Mouse (Mus musculus) retina, embryonic 14.5 days (tissue): ENCODE results near the gene Dclk2.

ENCODE experiments used
- DNase-seq: peaks from one replicate; pipeline ENCODE4 v3.0.0-alpha.2; 2015; ENCODE audit warnings: low spot score

The Dclk2 gene

DNA sequence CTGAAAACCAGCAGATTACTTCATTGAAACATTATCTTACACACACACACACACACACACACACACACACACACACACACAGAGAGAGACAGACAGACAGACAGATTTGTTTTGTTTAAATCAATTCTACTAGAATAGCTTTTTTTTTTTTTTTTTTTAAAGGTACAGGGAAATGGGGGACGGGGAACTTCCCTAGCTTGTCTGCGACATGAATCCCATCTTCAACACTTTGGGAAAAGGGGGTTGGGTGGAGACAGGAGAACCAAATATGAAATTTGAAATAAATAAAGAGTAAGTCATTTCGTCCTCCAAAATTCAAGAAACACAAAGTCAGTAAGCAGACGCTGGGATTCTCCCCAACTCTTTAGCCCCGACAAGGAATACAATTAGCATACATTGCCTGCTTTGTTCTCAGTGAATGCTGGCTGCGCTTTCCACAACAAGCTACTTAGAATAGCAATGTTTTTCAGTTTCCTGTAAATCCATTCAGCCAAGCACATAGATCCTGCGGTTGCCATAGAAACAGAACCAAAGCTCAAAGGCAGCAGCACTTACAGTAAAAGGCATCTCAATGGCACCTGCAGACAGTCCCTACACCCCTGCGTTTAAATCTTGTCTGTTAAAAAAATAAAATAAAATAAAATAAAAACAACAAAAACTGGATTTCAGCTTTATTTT is 75.7 kb downstream of the Dclk2 start:
- DNase-seq = peak; percentile 50

- DNase-seq = no peak
These were observed 78.2 kb downstream of the Dclk2 start for GRCm38 (mm10) chr3:86842461-86842860.

GRCm38 (mm10) chr3:86839606-86840005 is 81.0 kb downstream of the Dclk2 start:
- DNase-seq = no peak

- DNase-seq = no peak
These were observed 83.3 kb downstream of the Dclk2 start for GRCm38 (mm10) chr3:86837386-86837785.

DNA sequence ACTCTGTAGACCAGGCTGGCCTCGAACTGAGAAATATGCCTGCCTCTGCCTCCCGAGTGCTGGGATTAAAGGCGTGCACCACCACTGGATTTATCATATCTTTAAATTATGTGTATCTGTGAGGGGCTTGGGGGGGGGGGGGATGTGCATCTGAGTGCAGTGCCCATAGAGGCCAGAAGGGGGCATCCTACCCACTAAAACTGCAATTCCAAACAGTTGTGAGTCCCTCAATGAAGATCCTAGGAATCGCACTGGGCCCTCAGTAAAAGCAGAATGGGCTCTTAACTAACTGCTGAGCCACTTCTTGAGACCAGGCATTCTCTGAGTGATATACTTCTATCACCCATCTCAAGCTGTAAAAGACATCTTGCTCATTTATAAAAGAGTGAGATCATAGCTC is 85.5 kb downstream of the Dclk2 start:
- no peak for DNase-seq

DNA sequence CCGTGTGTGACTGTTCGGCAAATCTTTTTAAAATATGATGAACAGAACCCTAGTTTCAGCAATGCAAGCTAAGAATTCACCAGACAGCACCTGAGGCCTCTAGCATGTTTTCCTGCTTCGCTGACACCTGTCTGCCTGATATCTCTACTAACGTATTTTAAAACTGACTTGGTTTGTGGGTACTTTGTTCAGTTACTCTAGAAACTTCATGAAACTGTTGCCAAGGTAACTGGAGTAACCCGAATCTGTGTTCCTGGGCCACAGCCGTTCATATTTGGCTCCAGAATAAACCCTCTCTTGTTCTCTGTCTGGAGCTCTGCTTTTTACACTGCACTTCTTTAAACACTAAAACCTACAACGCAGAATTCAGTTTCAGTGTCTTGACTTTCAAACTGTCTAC is 86.3 kb downstream of the Dclk2 start:
- DNase-seq = no peak

DNA sequence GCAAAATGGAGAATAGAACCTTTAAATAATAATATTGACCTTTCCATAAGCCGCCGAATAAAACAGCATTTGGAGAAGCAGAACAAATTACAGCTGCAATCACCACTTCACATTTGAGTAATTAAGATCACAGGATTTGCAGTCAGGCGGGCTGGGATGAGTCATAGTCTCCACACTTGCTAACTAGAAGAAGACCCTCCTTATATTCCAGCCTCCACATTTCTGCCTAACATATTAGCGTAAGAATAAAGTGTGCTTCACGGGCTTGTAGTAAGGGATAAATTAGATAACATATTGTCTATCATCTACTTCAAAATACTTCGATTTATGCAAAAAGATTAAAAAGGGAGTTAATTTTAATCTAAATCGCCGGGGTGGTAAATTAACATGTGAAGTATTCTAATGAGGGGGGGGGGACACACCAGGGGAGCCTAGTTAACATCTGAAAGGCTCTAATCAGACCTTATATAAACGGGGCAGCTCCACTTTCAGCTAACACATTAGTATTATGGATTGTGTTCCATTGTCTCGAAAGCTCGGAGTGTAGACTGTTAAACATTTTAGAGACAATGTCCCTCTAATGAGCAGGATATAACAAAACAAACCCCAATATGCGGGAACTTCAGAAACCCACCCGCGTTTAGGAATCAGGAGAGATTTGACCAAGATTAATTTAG is 87.9 kb downstream of the Dclk2 start:
- peak; percentile 35 for DNase-seq

GRCm38 (mm10) chr3:86832115-86832514 is 88.5 kb downstream of the Dclk2 start:
- no peak for DNase-seq

GRCm38 (mm10) chr3:86827506-86827905 is 93.1 kb downstream of the Dclk2 start:
- DNase-seq = no peak

DNA sequence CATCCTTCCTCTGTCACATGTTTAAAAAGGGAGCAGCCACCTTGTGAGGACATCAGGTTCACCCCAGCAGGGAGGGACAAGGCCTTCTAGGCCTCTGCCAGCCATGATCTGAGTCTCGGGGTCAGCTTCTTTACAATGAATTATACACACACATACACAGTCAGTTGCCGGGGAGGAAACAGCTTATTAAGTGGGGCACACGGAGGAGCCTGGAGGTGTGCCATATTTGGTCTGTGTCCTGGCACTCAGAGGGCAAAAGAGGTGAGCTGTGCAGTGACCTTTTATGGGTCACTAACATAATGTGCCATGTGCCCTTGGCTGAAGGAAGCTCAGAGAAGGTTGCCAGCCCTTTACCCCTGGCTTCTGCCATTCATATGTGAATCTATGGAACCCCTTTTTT is 99.3 kb downstream of the Dclk2 start:
- no peak for DNase-seq

- DNase-seq = no peak
These were observed 100.3 kb downstream of the Dclk2 start for GRCm38 (mm10) chr3:86820344-86820743.

- no peak for DNase-seq
These were observed 101.3 kb downstream of the Dclk2 start for GRCm38 (mm10) chr3:86819372-86819771.

- DNase-seq = no peak
These were observed 102.6 kb downstream of the Dclk2 start for GRCm38 (mm10) chr3:86818001-86818585.

GRCm38 (mm10) chr3:86812689-86813088 is 108.0 kb downstream of the Dclk2 start:
- peak; percentile 95 for DNase-seq

DNA sequence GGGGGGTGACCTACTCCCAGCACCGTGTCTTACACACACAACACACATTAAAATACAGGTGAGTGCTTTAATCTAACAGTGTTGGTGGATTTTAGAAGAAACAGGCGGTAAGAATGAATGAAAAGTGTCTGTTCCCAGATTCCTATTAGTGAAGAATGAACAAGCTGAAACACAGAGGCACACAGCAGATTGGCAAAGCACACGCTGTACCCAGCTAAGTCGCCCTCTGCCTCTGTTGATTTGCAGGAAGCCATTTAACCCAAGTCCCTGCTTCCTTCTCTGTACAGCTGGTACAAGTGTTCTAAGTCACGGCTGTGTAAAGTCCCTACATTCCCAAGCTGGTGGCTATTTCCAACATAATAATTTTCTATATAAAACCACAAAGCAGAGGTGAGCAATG is 109.7 kb downstream of the Dclk2 start:
- DNase-seq = no peak

DNA sequence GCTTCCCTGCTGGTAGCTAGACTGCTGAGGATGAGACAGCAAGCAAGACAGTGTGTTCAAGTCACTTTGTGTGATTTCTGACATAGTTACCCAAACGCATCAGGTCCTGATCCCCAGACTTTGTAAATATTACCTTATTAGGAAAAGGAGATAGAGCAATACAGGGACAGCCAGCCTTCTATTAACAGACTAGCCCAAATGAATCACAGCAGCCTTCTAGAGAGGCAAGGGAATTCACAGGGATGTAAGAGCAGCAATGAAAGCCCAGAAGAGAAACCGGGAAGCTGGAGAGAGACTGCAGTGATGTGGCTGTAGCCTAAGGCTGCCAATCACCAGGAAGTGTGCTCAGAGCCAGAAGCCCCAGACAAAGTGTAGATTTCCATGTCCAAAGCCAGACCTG is 111.0 kb downstream of the Dclk2 start:
- DNase-seq = no peak

DNA sequence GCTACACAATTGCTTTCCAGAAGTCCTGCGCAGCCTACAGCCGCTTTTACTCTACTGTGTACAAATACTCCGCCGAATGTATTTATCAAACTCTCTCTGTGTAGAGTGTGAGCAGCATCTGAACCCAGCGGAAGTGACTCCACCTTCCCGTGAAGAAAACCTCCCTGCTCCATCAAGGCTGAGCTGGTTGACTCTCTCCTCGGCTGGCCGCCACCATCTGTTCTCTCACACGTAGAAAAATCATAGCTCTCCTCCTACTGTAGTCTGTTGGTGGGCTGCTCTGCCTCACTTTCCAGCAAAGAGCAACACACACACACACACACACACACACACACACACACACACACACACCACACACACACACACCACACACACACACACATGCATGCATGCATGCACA is 111.5 kb downstream of the Dclk2 start:
- DNase-seq = no peak

GRCm38 (mm10) chr3:86807750-86808467 is 112.7 kb downstream of the Dclk2 start:
- peak; percentile 69 for DNase-seq

DNA sequence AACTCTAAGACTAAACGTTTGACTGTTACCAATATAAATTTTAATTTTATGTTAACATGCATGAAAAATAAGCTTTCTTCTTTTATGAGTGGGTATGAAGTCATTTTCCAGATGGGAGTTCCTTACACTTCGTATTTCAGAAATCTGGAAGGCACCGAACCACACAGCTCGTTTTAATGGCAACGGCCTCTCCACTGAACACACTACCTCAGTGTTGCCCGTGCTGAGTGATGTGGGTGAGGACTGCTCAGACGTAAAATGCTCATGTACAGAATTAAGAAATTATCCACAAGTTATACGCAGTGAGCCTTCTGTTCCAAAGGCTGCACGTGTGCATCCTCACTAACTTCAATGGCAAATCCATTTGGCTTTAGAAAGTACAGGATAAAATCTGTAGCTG is 113.8 kb downstream of the Dclk2 start:
- DNase-seq = no peak

DNA sequence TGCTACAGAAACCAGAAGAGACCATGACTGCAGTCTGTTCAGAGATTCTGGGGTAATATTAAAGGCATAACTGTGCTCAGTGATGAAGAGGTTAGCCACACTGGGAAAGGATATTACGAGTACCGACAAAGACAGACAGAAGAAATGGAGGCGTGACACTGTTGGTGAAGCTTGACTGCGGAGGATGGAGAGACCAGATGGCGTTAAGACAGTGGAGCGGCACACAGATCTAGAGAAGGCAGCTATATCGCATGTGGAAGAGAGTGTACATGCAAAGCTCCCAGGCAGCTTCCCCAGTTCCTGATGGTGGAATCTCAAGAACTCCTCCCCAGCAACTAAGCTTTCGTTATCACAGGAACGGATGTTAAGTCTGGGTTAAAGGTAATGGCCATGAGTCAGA is 116.4 kb downstream of the Dclk2 start:
- DNase-seq = no peak

GRCm38 (mm10) chr3:86802825-86803224 is 117.8 kb downstream of the Dclk2 start:
- DNase-seq = no peak

DNA sequence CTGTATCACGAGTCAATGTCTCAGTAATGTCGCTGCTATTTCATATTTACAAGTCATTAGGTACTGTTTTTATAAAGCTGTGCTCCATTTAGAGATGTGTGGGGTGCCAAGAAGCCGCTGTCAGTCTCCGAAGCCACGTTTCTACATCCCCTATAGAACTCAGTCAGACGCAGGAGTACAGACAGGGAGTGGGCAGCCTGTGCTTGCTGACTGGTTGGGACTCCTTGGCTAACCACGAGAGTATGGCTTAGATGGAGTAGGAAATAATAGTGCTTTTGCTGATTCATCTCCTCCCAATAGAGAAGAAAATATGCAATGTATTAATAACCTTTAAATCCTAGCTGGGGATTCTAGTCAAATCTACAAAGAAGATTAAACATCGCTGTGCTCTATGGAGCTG is 119.8 kb downstream of the Dclk2 start:
- DNase-seq = no peak

GRCm38 (mm10) chr3:86799041-86799440 is 121.6 kb downstream of the Dclk2 start:
- DNase-seq = no peak
